Mouse (Mus musculus): ENCODE measurements around the gene Tmem161a.

- TF ChIP-seq CTCF (IDR thresholded peaks at IDR 0.05) (no peak), EP300 (IDR thresholded peaks at IDR 0.05) (no peak)
Measured at GRCm38 (mm10) chr8:70217441-70217840, 45.3 kb downstream of the Tmem161a start.

All from lung, postnatal 0 days (tissue).